Mouse (Mus musculus): Measurements from ENCODE around the gene Slc38a11.
A peak's percentile ranks its signal among the peaks of the same experiment; 100 is the strongest.

Gene Slc38a11

GRCm38 (mm10) chr2:65331321-65331720 lies 32.5 kb downstream of the Slc38a11 start:
- peak in 1 of 2 experiments; percentile 27 for DNase-seq (ENCODE audit: low spot score in 2 of 2)

GRCm38 (mm10) chr2:65321998-65322754 lies 41.7 kb downstream of the Slc38a11 start:
- DNase-seq (ENCODE audit: low spot score in 2 of 2), result no peak

- DNase-seq (ENCODE audit: low spot score in 2 of 2), result no peak
These were observed 42.9 kb downstream of the Slc38a11 start for GRCm38 (mm10) chr2:65320975-65321374.

- DNase-seq (ENCODE audit: low spot score in 2 of 2), result no peak
These were observed 47.1 kb downstream of the Slc38a11 start for GRCm38 (mm10) chr2:65316721-65317120.

GRCm38 (mm10) chr2:65311250-65311649 lies 52.6 kb downstream of the Slc38a11 start:
- peak in 1 of 2 experiments; percentile 56 for DNase-seq (ENCODE audit: low spot score in 2 of 2)

- no peak for DNase-seq (ENCODE audit: low spot score in 2 of 2)
These were observed 67.3 kb downstream of the Slc38a11 start for GRCm38 (mm10) chr2:65296541-65296940.

- peak in 1 of 2 experiments; percentile 14 for DNase-seq (ENCODE audit: low spot score in 2 of 2)
These were observed 69.7 kb downstream of the Slc38a11 start for GRCm38 (mm10) chr2:65294092-65294491.

- DNase-seq (ENCODE audit: low spot score in 2 of 2), result no peak
These were observed 70.4 kb downstream of the Slc38a11 start for GRCm38 (mm10) chr2:65293411-65293810.

DNA sequence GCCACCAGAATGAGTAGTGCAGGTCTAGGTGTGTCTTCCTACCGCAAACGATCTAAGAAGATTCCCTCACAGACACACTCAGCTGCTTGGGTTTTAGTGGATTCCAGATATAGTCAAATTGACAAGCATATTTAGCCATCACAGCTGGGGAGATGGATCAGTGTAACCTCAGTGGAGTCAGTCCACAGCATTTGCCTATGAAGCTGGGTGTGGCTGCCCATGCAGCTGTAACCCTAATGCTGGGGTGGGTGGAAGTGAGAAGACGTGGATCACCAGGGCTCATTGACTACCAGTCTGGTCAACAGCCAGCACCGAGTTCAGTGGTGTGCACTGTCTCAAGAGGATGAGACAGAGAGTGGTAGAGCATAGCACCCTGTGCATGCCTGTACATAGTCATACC lies 74.1 kb downstream of the Slc38a11 start:
- no peak for DNase-seq (ENCODE audit: low spot score in 2 of 2)

DNA sequence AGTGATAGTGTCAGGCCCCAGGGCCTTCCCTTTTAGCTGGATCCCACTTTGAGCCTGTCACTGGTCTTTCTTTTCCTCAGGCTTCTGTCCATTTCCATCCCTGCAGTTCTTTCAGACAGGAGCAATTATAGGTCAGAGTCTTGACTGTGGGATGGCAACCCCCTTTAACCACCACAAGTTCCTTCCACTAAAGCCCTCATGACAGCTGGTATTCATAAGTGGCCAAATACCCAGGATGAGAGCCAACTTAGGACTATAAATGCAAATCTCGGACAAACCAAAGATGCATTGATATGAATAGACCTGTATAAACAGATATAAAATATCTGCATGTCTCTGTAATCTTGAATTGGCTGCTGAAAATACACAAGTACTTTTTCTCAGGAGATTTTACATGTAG lies 75.1 kb downstream of the Slc38a11 start:
- DNase-seq (ENCODE audit: low spot score in 2 of 2), result no peak

GRCm38 (mm10) chr2:65285380-65285779 lies 78.5 kb downstream of the Slc38a11 start:
- peak; percentile 15 to 19 for DNase-seq (ENCODE audit: low spot score in 2 of 2)

GRCm38 (mm10) chr2:65282979-65283378 lies 80.9 kb downstream of the Slc38a11 start:
- no peak for DNase-seq (ENCODE audit: low spot score in 2 of 2)

GRCm38 (mm10) chr2:65279029-65279690 lies 84.7 kb downstream of the Slc38a11 start:
- DNase-seq (ENCODE audit: low spot score in 2 of 2), result no peak

DNA sequence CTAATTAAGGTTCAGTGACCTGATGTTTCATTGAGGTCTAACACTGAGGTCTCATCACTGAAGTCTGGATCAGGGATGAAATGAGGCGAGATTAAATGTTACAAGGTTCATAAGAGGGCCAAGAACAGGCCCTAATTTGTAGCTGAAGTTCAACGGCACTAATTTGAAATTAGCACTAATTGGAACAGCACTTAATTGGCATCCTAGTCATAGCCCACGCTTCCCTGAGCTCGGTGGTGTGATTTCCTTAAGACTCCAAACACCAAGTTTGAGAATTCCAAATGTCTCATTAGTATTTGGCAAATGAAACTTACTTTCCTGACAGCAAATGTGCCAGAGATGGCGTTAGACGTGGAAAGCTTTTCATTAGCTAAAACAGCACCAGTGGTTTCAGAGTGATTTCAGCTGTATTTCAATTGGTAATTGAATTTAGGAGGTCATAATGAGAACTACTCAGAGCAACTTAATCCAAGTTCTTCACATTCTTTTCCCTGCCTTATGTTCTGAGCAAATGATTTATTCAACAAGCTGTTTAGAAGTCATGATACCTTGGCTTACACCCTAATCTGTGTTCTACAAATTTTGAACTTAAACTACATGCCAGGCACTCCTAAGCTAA lies 88.3 kb downstream of the Slc38a11 start:
- no peak for DNase-seq (ENCODE audit: low spot score in 2 of 2)

DNA sequence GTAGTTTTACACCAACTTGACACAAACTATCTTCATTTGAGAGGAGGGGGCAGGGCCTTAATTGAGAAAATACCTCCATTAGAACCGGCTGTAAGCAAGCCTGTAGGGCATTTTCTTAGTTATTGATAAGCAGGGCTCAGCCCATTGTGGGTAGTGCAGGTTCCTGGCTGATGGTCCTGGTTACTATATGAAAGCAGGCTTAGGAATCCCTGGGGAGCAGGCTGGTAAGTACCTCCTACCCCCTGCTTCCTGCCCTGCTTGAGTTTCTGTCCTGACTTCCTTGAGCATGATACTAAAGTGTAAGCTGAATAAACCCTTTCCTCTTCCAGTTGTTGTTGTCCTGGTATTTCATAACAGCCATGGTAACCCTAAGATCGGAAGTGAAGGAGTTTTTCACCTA lies 89.9 kb downstream of the Slc38a11 start:
- no peak for DNase-seq (ENCODE audit: low spot score in 2 of 2)

- no peak for DNase-seq (ENCODE audit: low spot score in 2 of 2)
These were observed 95.1 kb downstream of the Slc38a11 start for GRCm38 (mm10) chr2:65268731-65269130.

GRCm38 (mm10) chr2:65267834-65268233 lies 96.0 kb downstream of the Slc38a11 start:
- DNase-seq (ENCODE audit: low spot score in 2 of 2), result no peak

DNA sequence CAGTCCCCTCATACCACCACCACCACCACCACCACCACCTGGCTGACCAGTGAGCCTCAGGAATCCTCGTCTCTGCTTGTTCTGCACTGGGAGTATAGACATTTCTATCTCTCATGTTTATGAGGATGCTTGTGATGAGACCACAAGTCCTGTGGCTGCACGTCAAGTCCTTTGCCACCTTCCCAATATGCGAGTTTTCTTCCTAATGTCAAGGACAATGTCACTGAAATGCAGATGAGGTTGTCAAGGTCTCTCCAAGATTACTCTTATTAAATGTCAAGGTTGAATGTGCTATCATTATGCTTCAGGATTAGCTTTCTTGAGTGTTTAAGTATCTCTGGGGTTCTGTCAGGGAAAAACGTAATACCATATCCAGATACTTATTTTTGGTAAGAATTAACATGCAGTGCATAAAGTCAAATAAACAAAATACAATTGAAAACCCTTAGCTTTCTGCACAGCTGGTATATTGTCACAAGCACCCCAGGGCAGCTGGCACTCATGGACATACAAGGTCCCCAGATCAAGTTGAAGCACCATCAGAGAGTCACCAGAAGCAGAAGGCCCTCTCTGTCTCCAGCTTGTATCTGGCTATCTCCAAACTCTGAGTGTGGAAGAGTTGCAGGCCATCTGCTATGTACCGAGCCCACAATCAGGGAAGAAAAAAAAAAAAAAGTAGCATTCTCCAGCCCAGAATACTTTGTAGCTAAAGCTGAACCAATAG lies 97.1 kb downstream of the Slc38a11 start:
- DNase-seq (ENCODE audit: low spot score in 2 of 2), result no peak
